Mouse (Mus musculus) olfactory bulb, adult 2 months (tissue): ENCODE measurements around the gene Myo10.

Source experiments
- CTCF ChIP-seq: fragments of 200-500 bp; IDR thresholded peaks from 2 replicates; pipeline ENCODE4 v1.5.1; 2012; ENCODE audit warnings: low read depth, mild to moderate bottlenecking, low read length, moderate library complexity; ENCODE audit not compliant: insufficient read depth
- POLR2A ChIP-seq: fragments of 200-500 bp; IDR thresholded peaks from 2 replicates; pipeline ENCODE4 v1.6.1; 2012; ENCODE audit warnings: mild to moderate bottlenecking, low read depth, low read length, moderate library complexity; ENCODE audit not compliant: insufficient read depth

- no peak for TF ChIP-seq CTCF
- no peak for TF ChIP-seq POLR2A
These were observed 40.7 kb downstream of the Myo10 start for GRCm38 (mm10) chr15:25662833-25663519.
